10 mouse cellular contexts compared by ENCODE assay signal in the genomic region with DNA sequence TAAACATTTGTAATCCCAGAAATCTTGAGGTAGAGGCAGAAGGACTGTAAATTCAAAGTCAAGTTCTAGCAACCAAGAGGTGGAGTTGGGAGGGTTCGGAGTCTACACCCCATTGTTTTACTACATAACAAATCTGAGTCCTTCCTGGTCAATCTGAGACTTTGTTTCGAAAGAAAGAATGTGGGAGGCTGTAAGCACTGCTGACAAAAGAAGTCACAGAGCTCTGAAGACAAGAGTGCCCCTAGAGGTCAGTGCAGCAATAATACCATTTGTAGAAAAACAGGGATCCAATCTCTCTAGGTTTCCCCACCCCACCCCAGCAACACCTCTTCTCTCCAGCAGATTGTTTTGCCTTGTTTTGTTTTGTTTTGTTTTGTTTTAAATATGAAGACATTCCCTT. TPM values are rescaled to one million over a fixed set of nuclear protein-coding genes. Genes with fewer than 3 reads are reported as not detected.
A peak's percentile ranks its signal among the peaks of the same experiment; 100 is the strongest.
DNase-seq lines count a peak whose midpoint lies in the region; ATAC-seq and TF ChIP-seq lines count a peak whose summit lies in the region.
"Had no signal": no experiment of that assay in that cellular context is flagged by ENCODE, and none has a peak within 500 bp of the region (broad histone marks: within the 10 kb centered on the region; RNA-seq: fewer than 3 reads in every experiment).

No protein-coding gene starts in this region.

- no peak for TF ChIP-seq EP300 in liver, embryonic 14.5 days (IDR thresholded peaks at IDR 0.05; ENCODE audit: low read depth)

- TF ChIP-seq CTCF in liver, embryonic 14.5 days (IDR thresholded peaks at IDR 0.05; ENCODE audit: low read depth) = peak; percentile 53
- TF ChIP-seq CTCF in cortical plate, adult 2 months (IDR thresholded peaks at IDR 0.05; ENCODE audit: extremely low read depth, insufficient read depth, low read length) = 0 out of 2 replicates have a peak, but pooled peaks have one; percentile 16

- intact Hi-C loops in heart, postnatal 14 days (cut with DNase I) = no loop called here

- no peak overlapping the region for H3K4me2 ChIP-seq in liver, embryonic 14.5 days (ENCODE audit: low read depth)
- no peak overlapping the region for H3K4me2 ChIP-seq in liver, embryonic 12.5 days

- WGBS in liver, embryonic 14.5 days (ENCODE audit: insufficient replicate concordance) = 21% methylated on average over 2 of the region's 2 CpGs
- 33% methylated on average over 2 of the region's 2 CpGs for WGBS in liver, embryonic 12.5 days (ENCODE audit: insufficient replicate concordance)

- no peaks in the 10 kb centered on the region for H3K9me3 ChIP-seq in liver, embryonic 14.5 days (ENCODE audit: control insufficient read depth, low read length)
- H3K9me3 ChIP-seq in liver, embryonic 12.5 days (replicated peaks) = no peaks in the 10 kb centered on the region

- H3K27me3 ChIP-seq in liver, embryonic 14.5 days (ENCODE audit: control insufficient read depth, insufficient read depth, low read length) = no peaks in the 10 kb centered on the region
- H3K27me3 ChIP-seq in liver, embryonic 12.5 days (replicated peaks) = no peaks in the 10 kb centered on the region

- H3K4me1 ChIP-seq in liver, embryonic 14.5 days (replicated peaks; ENCODE audit: control insufficient read depth in 2 of 2, insufficient read depth in 2 of 2, low read length in 1 of 2) = no peaks in the 10 kb centered on the region
- H3K4me1 ChIP-seq in liver, embryonic 12.5 days = no peaks in the 10 kb centered on the region
- no peaks in the 10 kb centered on the region for H3K4me1 ChIP-seq in cortical plate, adult 2 months (ENCODE audit: control insufficient read depth, insufficient read depth, low read length)

- no peaks in the 10 kb centered on the region for H3K36me3 ChIP-seq in liver, embryonic 14.5 days (replicated peaks; ENCODE audit: control insufficient read depth, insufficient read depth, low read depth)
- H3K36me3 ChIP-seq in liver, embryonic 12.5 days = no peaks in the 10 kb centered on the region

- DNase-seq in adrenal gland, postnatal 14 days = peak; percentile 6
- DNase-seq in adrenal gland, postnatal 25 days = no peak
- no peak for DNase-seq in liver, embryonic 14.5 days (ENCODE audit: low read depth in 3 of 3, low spot score in 3 of 3)
- DNase-seq in retina, embryonic 14.5 days (ENCODE audit: low spot score) = peak; percentile 33
- no peak for DNase-seq in cerebellum, adult 11-12 months
- no peak for DNase-seq in heart, postnatal 14 days
- DNase-seq: kidney, adult 11 months; liver had no signal

- no peak for ATAC-seq in liver, embryonic 14.5 days (ENCODE audit: insufficient read depth)
- no peak for ATAC-seq in liver, embryonic 12.5 days

- no peak overlapping the region for H3K27ac ChIP-seq in liver, embryonic 14.5 days
- no peak overlapping the region for H3K27ac ChIP-seq in liver, embryonic 12.5 days
- H3K27ac ChIP-seq in cortical plate, adult 2 months (ENCODE audit: insufficient read depth, low read length) = no peak overlapping the region

- no peak for TF ChIP-seq POLR2A in cortical plate, adult 2 months (IDR thresholded peaks at IDR 0.05; ENCODE audit: extremely low read depth, insufficient read depth, low read length)

- H3K9ac ChIP-seq in liver, embryonic 14.5 days (replicated peaks) = no peak overlapping the region
- no peak overlapping the region for H3K9ac ChIP-seq in liver, embryonic 12.5 days

- no peak overlapping the region for H3K4me3 ChIP-seq in liver, embryonic 14.5 days (ENCODE audit: insufficient read depth in 1 of 2, low read depth in 2 of 2, low read length in 2 of 2)
- H3K4me3 ChIP-seq in liver, embryonic 12.5 days = no peak overlapping the region
- no peak overlapping the region for H3K4me3 ChIP-seq in cortical plate, adult 2 months (ENCODE audit: insufficient read depth, low read length)

RNA-seq across cellular contexts. Expression of a gene that starts 18.2 kb away (rescaled TPM):
- total RNA-seq in adrenal gland, postnatal 14 days (2021) = not detected in 2 replicates
- total RNA-seq in adrenal gland, postnatal 25 days (2021) = not detected in 2 replicates
- polyA plus RNA-seq in liver, embryonic 14.5 days (2012; rRNA removed) = 0.27 and 0.31 TPM in 2 replicates
- polyA plus RNA-seq in liver, embryonic 14.5 days (2014; fragmentation: Nextera tagmentation; extraction: Ambion mirVana) = 0.05 and 0.11 TPM in 2 replicates
- polyA plus RNA-seq in liver, embryonic 12.5 days (2016; fragmentation: Nextera tagmentation; extraction: Ambion mirVana) = 0.05 and 0.07 TPM in 2 replicates
- polyA plus RNA-seq in cortical plate, adult 2 months (2012; rRNA removed) = not detected in 2 replicates
- total RNA-seq in heart, postnatal 14 days (2021) = not detected

RNA-seq across cellular contexts. Expression of a gene that starts 21.9 kb away (rescaled TPM):
- not detected in 2 replicates for total RNA-seq in adrenal gland, postnatal 14 days (2021)
- total RNA-seq in adrenal gland, postnatal 25 days (2021) = not detected in 2 replicates
- polyA plus RNA-seq in liver, embryonic 14.5 days (2012; rRNA removed) = not detected in 2 replicates
- polyA plus RNA-seq in liver, embryonic 14.5 days (2014; fragmentation: Nextera tagmentation; extraction: Ambion mirVana) = not detected in 2 replicates
- polyA plus RNA-seq in liver, embryonic 12.5 days (2016; fragmentation: Nextera tagmentation; extraction: Ambion mirVana) = not detected in 2 replicates
- not detected in 2 replicates for polyA plus RNA-seq in cortical plate, adult 2 months (2012; rRNA removed)
- total RNA-seq in heart, postnatal 14 days (2021) = not detected

RNA-seq across cellular contexts. Expression of a gene that starts 26.1 kb away (rescaled TPM):
- not detected in 2 replicates for total RNA-seq in adrenal gland, postnatal 14 days (2021)
- total RNA-seq in adrenal gland, postnatal 25 days (2021) = not detected in 2 replicates
- 0.03 and 0.08 TPM in 2 replicates for polyA plus RNA-seq in liver, embryonic 14.5 days (2012; rRNA removed)
- polyA plus RNA-seq in liver, embryonic 14.5 days (2014; fragmentation: Nextera tagmentation; extraction: Ambion mirVana) = not detected in 2 replicates
- polyA plus RNA-seq in liver, embryonic 12.5 days (2016; fragmentation: Nextera tagmentation; extraction: Ambion mirVana) = 0.10 and 0.19 TPM in 2 replicates
- 3.3 and 4.2 TPM in 2 replicates for polyA plus RNA-seq in cortical plate, adult 2 months (2012; rRNA removed)
- total RNA-seq in heart, postnatal 14 days (2021) = not detected

RNA-seq across cellular contexts. Expression of a gene that starts 41.8 kb away (rescaled TPM):
- total RNA-seq in adrenal gland, postnatal 14 days (2021) = 2.0 and 8.0 TPM in 2 replicates
- total RNA-seq in adrenal gland, postnatal 25 days (2021) = not detected in 2 replicates
- 236 and 313 TPM in 2 replicates for polyA plus RNA-seq in liver, embryonic 14.5 days (2012; rRNA removed)
- polyA plus RNA-seq in liver, embryonic 14.5 days (2014; fragmentation: Nextera tagmentation; extraction: Ambion mirVana) = 221 and 240 TPM in 2 replicates
- 275 and 280 TPM in 2 replicates for polyA plus RNA-seq in liver, embryonic 12.5 days (2016; fragmentation: Nextera tagmentation; extraction: Ambion mirVana)
- not detected in 2 replicates for polyA plus RNA-seq in cortical plate, adult 2 months (2012; rRNA removed)
- 1 to 10 TPM in 1 of 2 experiments, under 1 TPM in 1; 0.88 to 1.3 TPM for total RNA-seq in heart, postnatal 14 days (2021)

RNA-seq across cellular contexts. Expression of a gene that starts 57.0 kb away (rescaled TPM):
- 13.5 and 15.7 TPM in 2 replicates for total RNA-seq in adrenal gland, postnatal 14 days (2021)
- total RNA-seq in adrenal gland, postnatal 25 days (2021) = 24.7 and 30.3 TPM in 2 replicates
- polyA plus RNA-seq in liver, embryonic 14.5 days (2012; rRNA removed) = 0.49 and 0.58 TPM in 2 replicates
- polyA plus RNA-seq in liver, embryonic 14.5 days (2014; fragmentation: Nextera tagmentation; extraction: Ambion mirVana) = 0.36 and 1.0 TPM in 2 replicates
- polyA plus RNA-seq in liver, embryonic 12.5 days (2016; fragmentation: Nextera tagmentation; extraction: Ambion mirVana) = 2.4 and 2.9 TPM in 2 replicates
- 135 and 140 TPM in 2 replicates for polyA plus RNA-seq in cortical plate, adult 2 months (2012; rRNA removed)
- total RNA-seq in heart, postnatal 14 days (2021) = 1 to 10 TPM; 2.7 to 6.6 TPM

Comparison
In these comparisons a context has a peak if more than half of its experiments do, and no peak if none do; other contexts are left out.
1. DNase-seq: peak in adrenal gland, postnatal 14 days (single experiment) and retina, embryonic 14.5 days (single experiment); none in adrenal gland, postnatal 25 days (single experiment), liver, embryonic 14.5 days (0 of 3), cerebellum, adult 11-12 months (single experiment) and heart, postnatal 14 days (0 of 2).